Mouse (Mus musculus) erythroblast, adult 5-6 weeks (primary cell): ENCODE measurements around the gene Nt5dc2. TPM values are rescaled to one million over a fixed set of nuclear protein-coding genes. Genes with fewer than 3 reads are reported as not detected.

Source experiments
- ATAC-seq: replicated peaks from 2 replicates; pipeline ENCODE4 v1.8.0; 2016; ENCODE audit warnings: moderate number of reproducible peaks, mild to moderate bottlenecking, moderate TSS enrichment, inconsistent platforms; ENCODE audit not compliant: poor library complexity, low FRiP score, severe bottlenecking
- total RNA-seq, 2 experiments: library from RNA; stranded (forward) in 1 of 2; stranded (reverse) in 1 of 2; fragments of 150-400 nt in 1 of 2; fragments of 200-764, 138-1000 nt in 1 of 2; gene quantifications; 2 replicates each; pipeline versions ENCODE4 v1.2.3 to v1.2.4; 2015 to 2017; ENCODE audit warnings: low replicate concordance in 2 of 2

The Nt5dc2 gene
- total RNA-seq, 2 experiments from 2014 or later: 12.3 to 30.4 TPM

- ATAC-seq: no peak
Measured at GRCm38 (mm10) chr14:31133023-31133665, 2.3 kb downstream of the Nt5dc2 start.

- no peak for ATAC-seq
Measured at GRCm38 (mm10) chr14:31134015-31135000, 3.5 kb downstream of the Nt5dc2 start.

GRCm38 (mm10) chr14:31135495-31136410 is 4.9 kb downstream of the Nt5dc2 start:
- no peak for ATAC-seq

- no peak for ATAC-seq
Measured at GRCm38 (mm10) chr14:31136411-31137280, 5.8 kb downstream of the Nt5dc2 start.

- no peak for ATAC-seq
Measured at GRCm38 (mm10) chr14:31137281-31137595, 6.4 kb downstream of the Nt5dc2 start.

GRCm38 (mm10) chr14:31137791-31138190 is 6.9 kb downstream of the Nt5dc2 start:
- no peak for ATAC-seq

GRCm38 (mm10) chr14:31138219-31138896 is 7.5 kb downstream of the Nt5dc2 start:
- no peak for ATAC-seq

- ATAC-seq: no peak
Measured at GRCm38 (mm10) chr14:31138897-31139429, 8.1 kb downstream of the Nt5dc2 start.

- no peak for ATAC-seq
Measured at GRCm38 (mm10) chr14:31139666-31140065, 8.8 kb downstream of the Nt5dc2 start.

- ATAC-seq: no peak
Measured at GRCm38 (mm10) chr14:31140141-31140540, 9.3 kb downstream of the Nt5dc2 start.

GRCm38 (mm10) chr14:31141011-31141410 is 10.2 kb downstream of the Nt5dc2 start:
- ATAC-seq: no peak

GRCm38 (mm10) chr14:31145694-31146093 is 14.8 kb downstream of the Nt5dc2 start:
- ATAC-seq: no peak

- ATAC-seq: no peak
Measured at GRCm38 (mm10) chr14:31160196-31161150, 29.6 kb downstream of the Nt5dc2 start.

GRCm38 (mm10) chr14:31161191-31161590 is 30.3 kb downstream of the Nt5dc2 start:
- no peak for ATAC-seq

GRCm38 (mm10) chr14:31161638-31162037 is 30.8 kb downstream of the Nt5dc2 start:
- no peak for ATAC-seq

GRCm38 (mm10) chr14:31164067-31164466 is 33.2 kb downstream of the Nt5dc2 start:
- ATAC-seq: no peak

GRCm38 (mm10) chr14:31165010-31165409 is 34.2 kb downstream of the Nt5dc2 start:
- no peak for ATAC-seq
